Mouse (Mus musculus): ENCODE data around the gene Acot13. TPM values are rescaled to one million over a fixed set of nuclear protein-coding genes. Genes with fewer than 3 reads are reported as not detected.

Acot13 gene
- polyA plus RNA-seq, 1 experiment from 2014 or later, result 64.2 TPM

Other genes starting within 250 kb of the Acot13 start
- gene Ripor2, start 249.4 kb downstream of the Acot13 start, polyA plus RNA-seq (2016; fragmentation: Nextera tagmentation; extraction: Ambion mirVana), result 0.36 and 0.90 TPM in 2 replicates
- gene Armh2, start 90.3 kb downstream of the Acot13 start, polyA plus RNA-seq (2016; fragmentation: Nextera tagmentation; extraction: Ambion mirVana), result not detected in 2 replicates
- gene Gmnn, start 69.6 kb downstream of the Acot13 start, polyA plus RNA-seq (2016; fragmentation: Nextera tagmentation; extraction: Ambion mirVana), result 170 and 188 TPM in 2 replicates
- 10.0 and 12.5 TPM in 2 replicates for gene BC005537, start 29.9 kb downstream of the Acot13 start, polyA plus RNA-seq (2016; fragmentation: Nextera tagmentation; extraction: Ambion mirVana)
- gene Tdp2, start 139 bp upstream of the Acot13 start, polyA plus RNA-seq (2016; fragmentation: Nextera tagmentation; extraction: Ambion mirVana), result 74.4 and 74.5 TPM in 2 replicates
- gene D130043K22Rik, start 13.6 kb upstream of the Acot13 start, polyA plus RNA-seq (2016; fragmentation: Nextera tagmentation; extraction: Ambion mirVana), result 0.09 TPM in 1 of 2 replicates, not detected in the other
- 4.7 and 5.6 TPM in 2 replicates for gene Aldh5a1, start 106.1 kb upstream of the Acot13 start, polyA plus RNA-seq (2016; fragmentation: Nextera tagmentation; extraction: Ambion mirVana)
- 0.13 and 0.91 TPM in 2 replicates for gene Gpld1, start 111.6 kb upstream of the Acot13 start, polyA plus RNA-seq (2016; fragmentation: Nextera tagmentation; extraction: Ambion mirVana)
- gene Mrs2, start 188.8 kb upstream of the Acot13 start, polyA plus RNA-seq (2016; fragmentation: Nextera tagmentation; extraction: Ambion mirVana), result 17.5 and 18.5 TPM in 2 replicates
- 0.73 and 1.3 TPM in 2 replicates for gene Dcdc2a, start 224.5 kb upstream of the Acot13 start, polyA plus RNA-seq (2016; fragmentation: Nextera tagmentation; extraction: Ambion mirVana)

Measured in limb, embryonic 10.5 days (tissue).